In the genomic region with DNA sequence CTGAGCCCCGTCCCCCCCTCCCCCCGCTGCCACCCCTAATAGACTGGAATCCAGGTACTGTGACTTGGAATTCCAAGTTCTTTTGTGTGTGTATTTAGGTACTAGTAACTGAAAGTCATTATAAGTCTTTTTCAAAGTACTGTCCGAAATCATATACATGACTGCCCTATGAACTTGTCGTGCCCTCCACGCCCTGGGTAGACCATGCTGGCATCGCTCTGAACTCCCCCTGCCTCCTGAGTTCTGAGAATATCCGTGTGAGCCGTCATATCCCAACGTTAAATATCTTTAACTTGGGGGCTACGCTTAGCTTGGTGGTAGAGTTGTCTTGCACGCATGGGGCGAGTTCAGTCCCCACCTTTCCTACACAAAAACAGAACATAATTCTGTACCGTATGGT, we compare ENCODE assay signal across 9 mouse cellular contexts. TPM values are rescaled to one million over a fixed set of nuclear protein-coding genes. Genes with fewer than 3 reads are reported as not detected.
DNase-seq lines count a peak whose midpoint lies in the region; ATAC-seq and TF ChIP-seq lines count a peak whose summit lies in the region.
"Had no signal": no experiment of that assay in that cellular context is flagged by ENCODE, and none has a peak within 500 bp of the region (broad histone marks: within the 10 kb centered on the region; RNA-seq: fewer than 3 reads in every experiment).

No protein-coding gene starts in this region.

- H3K79me2 ChIP-seq in CH12.LX (replicated peaks; ENCODE audit: control insufficient read depth, extremely low read depth, insufficient read depth, poor library complexity, severe bottlenecking) = no peaks in the 10 kb centered on the region

- H3K36me3 ChIP-seq in heart, embryonic 10.5 days = peaks cover 34% of the 10 kb centered on the region
- peaks cover 25 to 35% of the 10 kb centered on the region in 2 experiments for H3K36me3 ChIP-seq in CH12.LX (replicated peaks in 1 of 2; ENCODE audit: control insufficient read depth in 1 of 2, insufficient read depth in 1 of 2, low read length in 1 of 2)
- H3K36me3 ChIP-seq in forebrain, embryonic 16.5 days (ENCODE audit: control insufficient read depth, insufficient read depth) = peaks cover 18% of the 10 kb centered on the region
- peaks cover 11% of the 10 kb centered on the region for H3K36me3 ChIP-seq in liver, embryonic 16.5 days (ENCODE audit: control insufficient read depth, insufficient read depth)

- peak overlapping the region; percentile 57 for H3K4me2 ChIP-seq in CH12.LX (ENCODE audit: insufficient read depth, low read depth, poor library complexity, severe bottlenecking)
- H3K4me2 ChIP-seq in forebrain, embryonic 16.5 days (ENCODE audit: low read length) = peak overlapping the region; percentile 86
- peak overlapping the region; percentile 96 for H3K4me2 ChIP-seq in liver, embryonic 16.5 days (ENCODE audit: low read depth, low read length)

- no peaks in the 10 kb centered on the region for H3K27me3 ChIP-seq in heart, embryonic 10.5 days (ENCODE audit: insufficient read depth, poor library complexity, severe bottlenecking)
- no peaks in the 10 kb centered on the region for H3K27me3 ChIP-seq in CH12.LX (replicated peaks)
- H3K27me3 ChIP-seq in forebrain, embryonic 16.5 days (replicated peaks; ENCODE audit: control insufficient read depth, insufficient read depth, low read length) = no peaks in the 10 kb centered on the region
- H3K27me3 ChIP-seq in liver, embryonic 16.5 days (ENCODE audit: control insufficient read depth, insufficient read depth, low read depth, low read length) = no peaks in the 10 kb centered on the region

- dilution Hi-C loops in CH12.LX (cut with MboI; ENCODE audit: extremely low pct_ligation_motif_present, extremely low pct_unique_long_range_greater_than_20kb, low sequenced_read_pairs) = no loop called here

- no peak for TF ChIP-seq POLR2A in CH12.LX (IDR thresholded peaks at IDR 0.05; ENCODE audit: low read depth, low read length)

- intact Hi-C loops in heart, postnatal 25 days (cut with DNase I) = no loop called here

- in situ Hi-C loops in CH12.LX (cut with MboI; ENCODE audit: low pct_ligation_motif_present, low pct_unique_long_range_greater_than_20kb, low sequenced_read_pairs) = no loop called here

- DNase-seq in heart, embryonic 10.5 days (ENCODE audit: low spot score) = no peak
- no peak for DNase-seq in heart, postnatal 25 days (ENCODE audit: low spot score)
- DNase-seq in CH12.LX (ENCODE audit: extremely low read depth) = no peak
- no peak for DNase-seq in MN1 (ENCODE audit: low spot score)
- no peak for DNase-seq in thymus, adult 18-20 months
- DNase-seq in layer of hippocampus, adult 11-12 months (ENCODE audit: low spot score) = no peak

- H3K9ac ChIP-seq in CH12.LX (ENCODE audit: insufficient read depth, low read depth) = peak overlapping the region; percentile 86
- H3K9ac ChIP-seq in forebrain, embryonic 16.5 days (replicated peaks; ENCODE audit: low read depth, low read length) = peak overlapping the region; percentile 97
- peak overlapping the region; percentile 95 for H3K9ac ChIP-seq in liver, embryonic 16.5 days (ENCODE audit: low read depth, low read length)

- no peak for ATAC-seq in forebrain, embryonic 16.5 days
- ATAC-seq in liver, embryonic 16.5 days (ENCODE audit: low read depth) = no peak

- no peak for TF ChIP-seq CTCF in CH12.LX (conservative IDR thresholded peaks at IDR 0.05 in 1 of 2, IDR thresholded peaks at IDR 0.05 in 1 of 2; ENCODE audit: low read depth in 2 of 2, low read length in 2 of 2)

- no peak for TF ChIP-seq EP300 in CH12.LX (IDR thresholded peaks at IDR 0.05; ENCODE audit: low read length)

- WGBS in heart, embryonic 10.5 days = 53% methylated on average over 13 of the region's 13 CpGs
- WGBS in forebrain, embryonic 16.5 days = 52% methylated on average over 13 of the region's 13 CpGs
- WGBS in liver, embryonic 16.5 days (ENCODE audit: insufficient replicate concordance) = 41% methylated on average over 13 of the region's 13 CpGs

- no peak for TF ChIP-seq RAD21 in CH12.LX (IDR thresholded peaks at IDR 0.05; ENCODE audit: low read depth, low read length)

- H3K4me1 ChIP-seq in heart, embryonic 10.5 days = peaks cover 11% of the 10 kb centered on the region; the same call in 1 of the 2 replicates
- peaks cover 2 to 11% of the 10 kb centered on the region in 2 experiments; a peak in 2 of 4 replicates for H3K4me1 ChIP-seq in CH12.LX (ENCODE audit: control insufficient read depth in 1 of 2, insufficient read depth in 2 of 2)
- H3K4me1 ChIP-seq in forebrain, embryonic 16.5 days (replicated peaks; ENCODE audit: control insufficient read depth, insufficient read depth, low read length) = peaks cover 8% of the 10 kb centered on the region
- peaks cover 14% of the 10 kb centered on the region for H3K4me1 ChIP-seq in liver, embryonic 16.5 days (ENCODE audit: control insufficient read depth, low read depth, low read length)

- H3K4me3 ChIP-seq in heart, embryonic 10.5 days = peak overlapping the region; percentile 80
- H3K4me3 ChIP-seq in CH12.LX (replicated peaks in 1 of 3; ENCODE audit: low read depth in 2 of 3, low read length in 2 of 3, poor library complexity in 1 of 3) = peak overlapping the region; percentile 76 to 85 (median 77)
- peak overlapping the region; percentile 76 for H3K4me3 ChIP-seq in forebrain, embryonic 16.5 days (replicated peaks; ENCODE audit: low read length)
- peak overlapping the region; percentile 82 for H3K4me3 ChIP-seq in liver, embryonic 16.5 days (ENCODE audit: low read depth, low read length)

- no peaks in the 10 kb centered on the region for H3K9me3 ChIP-seq in heart, embryonic 10.5 days
- H3K9me3 ChIP-seq in CH12.LX (replicated peaks; ENCODE audit: low read length) = peaks cover 2% of the 10 kb centered on the region
- H3K9me3 ChIP-seq in forebrain, embryonic 16.5 days (ENCODE audit: control insufficient read depth, low read length) = no peaks in the 10 kb centered on the region
- H3K9me3 ChIP-seq in liver, embryonic 16.5 days (replicated peaks; ENCODE audit: control insufficient read depth, low read length) = no peaks in the 10 kb centered on the region

- H3K27ac ChIP-seq in heart, embryonic 10.5 days = peak overlapping the region; percentile 97
- no peak overlapping the region for H3K27ac ChIP-seq in CH12.LX (ENCODE audit: insufficient read depth, low read depth)
- no peak overlapping the region; the same call in 1 of the 2 replicates for H3K27ac ChIP-seq in forebrain, embryonic 16.5 days (ENCODE audit: low read length)
- H3K27ac ChIP-seq in liver, embryonic 16.5 days (ENCODE audit: low read length) = peak overlapping the region; percentile 87; the same call in 1 of the 2 replicates

TF ChIP-seq in CH12.LX, 34 proteins besides CTCF, POLR2A, EP300 and RAD21 (continues in another document):
- no peak for TF ChIP-seq SIN3A (IDR thresholded peaks at IDR 0.05; ENCODE audit: low read length)
- no peak for TF ChIP-seq ZMIZ1 (IDR thresholded peaks at IDR 0.05; ENCODE audit: low read depth, low read length)
- TF ChIP-seq NRF1 (IDR thresholded peaks at IDR 0.05; ENCODE audit: low read depth, low read length) = no peak
- no peak for TF ChIP-seq MEF2A (IDR thresholded peaks at IDR 0.05; ENCODE audit: borderline replicate concordance, low read depth, low read length)
- TF ChIP-seq IRF4 (IDR thresholded peaks at IDR 0.05; ENCODE audit: low read depth, low read length) = no peak
- no peak for TF ChIP-seq CHD2 (IDR thresholded peaks at IDR 0.05; ENCODE audit: low read length)
- no peak for TF ChIP-seq GABPA (IDR thresholded peaks at IDR 0.05; ENCODE audit: insufficient replicate concordance, low read depth, low read length)
- no peak for TF ChIP-seq MAX (IDR thresholded peaks at IDR 0.05; ENCODE audit: low read length)

RNA-seq across cellular contexts. Expression of a gene that starts 0.7 kb away (rescaled TPM):
- 3.7 and 5.7 TPM in 2 replicates for polyA plus RNA-seq in heart, embryonic 10.5 days (2016; fragmentation: Nextera tagmentation; extraction: Ambion mirVana)
- total RNA-seq in heart, postnatal 25 days (2021) = 1 to 10 TPM; 1.3 to 2.1 TPM
- total RNA-seq in CH12.LX (2012; rRNA removed) (5.3 and 6.2 TPM in 2 replicates), CH12.LX (2014; rRNA removed) (2.0 and 2.6 TPM in 2 replicates)
- 1.6 and 2.2 TPM in 2 replicates for polyA plus RNA-seq in CH12.LX (2012; ENCODE audit: insufficient read length, low read depth)
- polyA plus RNA-seq in forebrain, embryonic 16.5 days (2015; fragmentation: Nextera tagmentation; extraction: Ambion mirVana) = 3.0 and 4.9 TPM in 2 replicates
- polyA plus RNA-seq in liver, embryonic 16.5 days (2015; fragmentation: Nextera tagmentation; extraction: Ambion mirVana) = 2.2 and 2.4 TPM in 2 replicates

RNA-seq across cellular contexts. Expression of a gene that starts 3.9 kb away (rescaled TPM):
- 2.4 and 2.7 TPM in 2 replicates for polyA plus RNA-seq in heart, embryonic 10.5 days (2016; fragmentation: Nextera tagmentation; extraction: Ambion mirVana)
- total RNA-seq in heart, postnatal 25 days (2021) = under 1 TPM in 1 of 2 experiments, not detected in 1; 0.50 TPM
- not detected in 2 replicates for total RNA-seq in CH12.LX (2012; rRNA removed)
- total RNA-seq in CH12.LX (2014; rRNA removed) = not detected in 2 replicates
- 0.74 and 0.87 TPM in 2 replicates for polyA plus RNA-seq in CH12.LX (2012; ENCODE audit: insufficient read length, low read depth)
- polyA plus RNA-seq in forebrain, embryonic 16.5 days (2015; fragmentation: Nextera tagmentation; extraction: Ambion mirVana) = 2.3 and 2.4 TPM in 2 replicates
- 1.3 and 1.7 TPM in 2 replicates for polyA plus RNA-seq in liver, embryonic 16.5 days (2015; fragmentation: Nextera tagmentation; extraction: Ambion mirVana)

RNA-seq across cellular contexts. Expression of a gene that starts 24.2 kb away (rescaled TPM):
- polyA plus RNA-seq in heart, embryonic 10.5 days (2016; fragmentation: Nextera tagmentation; extraction: Ambion mirVana) = 107 and 144 TPM in 2 replicates
- 10 to 100 TPM; 48.0 to 48.9 TPM for total RNA-seq in heart, postnatal 25 days (2021)
- total RNA-seq in CH12.LX (2012; rRNA removed) = 80.9 and 90.4 TPM in 2 replicates
- total RNA-seq in CH12.LX (2014; rRNA removed) = 127 and 128 TPM in 2 replicates
- polyA plus RNA-seq in CH12.LX (2012; ENCODE audit: insufficient read length, low read depth) = 372 and 423 TPM in 2 replicates
- polyA plus RNA-seq in forebrain, embryonic 16.5 days (2015; fragmentation: Nextera tagmentation; extraction: Ambion mirVana) = 127 and 129 TPM in 2 replicates
- 37.6 and 40.6 TPM in 2 replicates for polyA plus RNA-seq in liver, embryonic 16.5 days (2015; fragmentation: Nextera tagmentation; extraction: Ambion mirVana)

RNA-seq across cellular contexts. Expression of a gene that starts 42.3 kb away (rescaled TPM):
- polyA plus RNA-seq in heart, embryonic 10.5 days (2016; fragmentation: Nextera tagmentation; extraction: Ambion mirVana) = 6.5 and 8.4 TPM in 2 replicates
- 10 to 100 TPM; 13.4 to 19.0 TPM for total RNA-seq in heart, postnatal 25 days (2021)
- total RNA-seq in CH12.LX (2012; rRNA removed) (48.4 and 49.8 TPM in 2 replicates), CH12.LX (2014; rRNA removed) (26.1 and 28.3 TPM in 2 replicates)
- 42.1 and 44.7 TPM in 2 replicates for polyA plus RNA-seq in CH12.LX (2012; ENCODE audit: insufficient read length, low read depth)
- 33.3 and 35.7 TPM in 2 replicates for polyA plus RNA-seq in forebrain, embryonic 16.5 days (2015; fragmentation: Nextera tagmentation; extraction: Ambion mirVana)
- 12.4 and 16.3 TPM in 2 replicates for polyA plus RNA-seq in liver, embryonic 16.5 days (2015; fragmentation: Nextera tagmentation; extraction: Ambion mirVana)

RNA-seq across cellular contexts. Expression of a gene that starts 51.3 kb away (rescaled TPM):
- polyA plus RNA-seq in heart, embryonic 10.5 days (2016; fragmentation: Nextera tagmentation; extraction: Ambion mirVana) = not detected in 2 replicates
- under 1 TPM; 0.49 to 0.81 TPM for total RNA-seq in heart, postnatal 25 days (2021)
- total RNA-seq in CH12.LX (2012; rRNA removed) (not detected in 2 replicates), CH12.LX (2014; rRNA removed) (not detected in 2 replicates)
- not detected in 2 replicates for polyA plus RNA-seq in CH12.LX (2012; ENCODE audit: insufficient read length, low read depth)
- polyA plus RNA-seq in forebrain, embryonic 16.5 days (2015; fragmentation: Nextera tagmentation; extraction: Ambion mirVana) = 0.54 and 0.58 TPM in 2 replicates
- polyA plus RNA-seq in liver, embryonic 16.5 days (2015; fragmentation: Nextera tagmentation; extraction: Ambion mirVana) = 0.08 and 0.15 TPM in 2 replicates
- polyA plus RNA-seq: CD4-positive, CD25-positive, alpha-beta regulatory T cell, adult 4 months had no signal

Comparison
In these comparisons a context has a peak if more than half of its experiments do, and no peak if none do; other contexts are left out.
1. H3K27ac ChIP-seq: peak in heart, embryonic 10.5 days (single experiment) and liver, embryonic 16.5 days (single experiment); none in CH12.LX (single experiment) and forebrain, embryonic 16.5 days (single experiment).
2. Peak in every context shown above with its lines, with median percentiles within 50 percentile points of each other: H3K4me3 ChIP-seq, H3K4me2 ChIP-seq and H3K9ac ChIP-seq.